Mouse (Mus musculus) G1E (cell line): ENCODE results near the gene Nutm2. TPM values are rescaled to one million over a fixed set of nuclear protein-coding genes. Genes with fewer than 3 reads are reported as not detected.

ENCODE experiments used
- ATAC-seq: 2 replicates; pipeline ENCODE4 v1.8.0; 2016; ENCODE audit warnings: mild to moderate bottlenecking; ENCODE audit not compliant: insufficient number of reproducible peaks, poor library complexity, low FRiP score, severe bottlenecking; ENCODE audit errors: extremely low read depth
- DNase-seq: peaks from one replicate; pipeline ENCODE4 v3.0.0; 2012; ENCODE audit warnings: low spot score
- H3K27me3 ChIP-seq: 2 replicates; pipeline ENCODE4 v1.6.1; 2012; ENCODE audit warnings: mild to moderate bottlenecking, low read length, inconsistent platforms; ENCODE audit not compliant: insufficient read depth
- H3K36me3 ChIP-seq: replicated peaks from 2 replicates; pipeline ENCODE3; 2012; ENCODE audit warnings: mild to moderate bottlenecking, inconsistent platforms
- H3K4me1 ChIP-seq: 2 replicates; pipeline ENCODE4 v1.6.1; 2012; ENCODE audit warnings: low read depth, low read length, inconsistent platforms, mixed read lengths; ENCODE audit not compliant: insufficient read depth
- H3K4me3 ChIP-seq: 2 replicates; pipeline ENCODE4 v1.5.1; 2012; ENCODE audit warnings: low read depth, mild to moderate bottlenecking, inconsistent platforms, low read length, moderate library complexity, mixed read lengths
- H3K9me3 ChIP-seq: replicated peaks from 2 replicates; pipeline ENCODE4 v1.6.1; 2012; ENCODE audit warnings: inconsistent platforms
- CTCF ChIP-seq: IDR thresholded peaks from 2 replicates; pipeline ENCODE4 v1.5.1; 2012; ENCODE audit warnings: low read depth, low read length, inconsistent platforms, mixed read lengths
- GATA1 ChIP-seq: IDR thresholded peaks from 2 replicates; pipeline ENCODE4 v1.6.1; 2012; ENCODE audit warnings: borderline replicate concordance, low read length, inconsistent platforms, mixed read lengths
- GATA2 ChIP-seq: IDR thresholded peaks from 2 replicates; pipeline ENCODE4 v1.6.1; 2012; ENCODE audit warnings: low read depth, low read length, inconsistent platforms, borderline replicate concordance
- POLR2AphosphoS5 ChIP-seq: IDR thresholded peaks from 2 replicates; pipeline ENCODE4 v1.6.1; 2012; ENCODE audit warnings: low read depth, low read length, inconsistent platforms; ENCODE audit not compliant: insufficient replicate concordance
- TAL1 ChIP-seq: conservative IDR thresholded peaks from 2 replicates; pipeline ENCODE4 v1.6.1; 2012; ENCODE audit warnings: low read depth, low read length, inconsistent platforms, mixed read lengths
- polyA plus RNA-seq: library from polyadenylated mRNA; stranded (reverse); fragments of >175 nt; gene quantifications from 2 replicates; pipeline ENCODE4 v1.2.3, GENCODE M21; 2012
- total RNA-seq, 2 experiments: library from RNA; stranded (forward) in 1 of 2; stranded (reverse) in 1 of 2; fragments of 200-1000 nt in 1 of 2; fragments of >200 nt in 1 of 2; fragmentation: Nextera tagmentation in 1 of 2; gene quantifications; 2 replicates each; pipeline ENCODE4 v1.2.3; 2014 to 2017

Nutm2 gene
- total RNA-seq (2014; fragmentation: Nextera tagmentation) (not detected in 2 replicates), total RNA-seq (2017) (0.06 TPM in 1 of 2 replicates, not detected in the other), polyA plus RNA-seq (not detected in 2 replicates)

- Histone ChIP-seq H3K4me3 (no peak within 1 kb of the TSS), H3K36me3 (no peaks in the 10 kb centered on the region), H3K27me3 (no peaks in the 10 kb centered on the region), H3K4me1 (no peaks in the 10 kb centered on the region), H3K9me3 (peaks cover 36% of the 10 kb centered on the region)
- ATAC-seq (no peak), DNase-seq (no peak)
- TF ChIP-seq GATA2 (no peak), CTCF (no peak), TAL1 (no peak), POLR2AphosphoS5 (no peak), GATA1 (no peak)
These were observed at the start of gene Nutm2 for GRCm38 (mm10) chr13:50467007-50467406. Gene Nutm2 (plus strand): TSS chr13:50467307.

- Histone ChIP-seq H3K4me3 (peak within 1 kb of the TSS; percentile 13; the same call in 1 of the 2 replicates), H3K27me3 (no peaks in the 10 kb centered on the region), H3K9me3 (peaks cover 31% of the 10 kb centered on the region), H3K4me1 (no peaks in the 10 kb centered on the region), H3K36me3 (no peaks in the 10 kb centered on the region)
- ATAC-seq (no peak), DNase-seq (no peak)
- no peak for TF ChIP-seq CTCF
- TF ChIP-seq TAL1: no peak
- no peak for TF ChIP-seq GATA1
- TF ChIP-seq GATA2: no peak
- TF ChIP-seq POLR2AphosphoS5: no peak
These were observed 49.5 kb upstream of the Nutm2 start, which contains the start of gene Fbxw17 for GRCm38 (mm10) chr13:50417389-50418183. Gene Fbxw17 (plus strand): TSS chr13:50417864.

- H3K27me3 ChIP-seq: no peaks in the 10 kb centered on the region
- TF ChIP-seq CTCF: no peak
- ATAC-seq (no peak), DNase-seq (no peak)
- no peak overlapping the region for H3K4me3 ChIP-seq
- no peaks in the 10 kb centered on the region for H3K4me1 ChIP-seq
- no peaks in the 10 kb centered on the region for H3K36me3 ChIP-seq
- peaks cover 36% of the 10 kb centered on the region for H3K9me3 ChIP-seq
These were observed 48.7 kb upstream of the Nutm2 start for GRCm38 (mm10) chr13:50418421-50418820.

- no peaks in the 10 kb centered on the region for H3K27me3 ChIP-seq
- DNase-seq (no peak), ATAC-seq (no peak)
- peaks cover 40% of the 10 kb centered on the region for H3K9me3 ChIP-seq
- no peak for TF ChIP-seq POLR2AphosphoS5
- TF ChIP-seq GATA2: no peak
- no peak for TF ChIP-seq CTCF
- no peak for TF ChIP-seq GATA1
- TF ChIP-seq TAL1: no peak
- no peaks in the 10 kb centered on the region for H3K36me3 ChIP-seq
- no peaks in the 10 kb centered on the region for H3K4me1 ChIP-seq
- no peak overlapping the region for H3K4me3 ChIP-seq
These were observed 43.4 kb upstream of the Nutm2 start for GRCm38 (mm10) chr13:50423625-50424209.

- no peak overlapping the region for H3K4me3 ChIP-seq
- ATAC-seq (no peak), DNase-seq (no peak)
- H3K27me3 ChIP-seq: no peaks in the 10 kb centered on the region
- H3K9me3 ChIP-seq: peaks cover 40% of the 10 kb centered on the region
- TF ChIP-seq GATA1 (no peak), CTCF (no peak), POLR2AphosphoS5 (no peak), TAL1 (no peak), GATA2 (no peak)
- no peaks in the 10 kb centered on the region for H3K4me1 ChIP-seq
- no peaks in the 10 kb centered on the region for H3K36me3 ChIP-seq
These were observed 42.6 kb upstream of the Nutm2 start for GRCm38 (mm10) chr13:50424517-50424916.

- H3K36me3 ChIP-seq: no peaks in the 10 kb centered on the region
- H3K4me1 ChIP-seq: no peaks in the 10 kb centered on the region
- no peak for TF ChIP-seq CTCF
- no peak for TF ChIP-seq TAL1
- no peaks in the 10 kb centered on the region for H3K27me3 ChIP-seq
- DNase-seq (no peak), ATAC-seq (no peak)
- peaks cover 61% of the 10 kb centered on the region for H3K9me3 ChIP-seq
- H3K4me3 ChIP-seq: no peak overlapping the region
These were observed 40.4 kb upstream of the Nutm2 start for GRCm38 (mm10) chr13:50426686-50427085.
